Mouse (Mus musculus) heart, adult 2 months (tissue): ENCODE data around the gene Usp54.

Source experiments
- CTCF ChIP-seq: fragments of 200-600 bp; IDR thresholded peaks from 2 replicates; pipeline ENCODE4 v1.8.1; 2022; ENCODE audit warnings: antibody characterized with exemption, mild to moderate bottlenecking, moderate library complexity
- EP300 ChIP-seq: fragments of 200-500 bp; IDR thresholded peaks from 2 replicates; pipeline ENCODE4 v1.6.1; 2011; ENCODE audit warnings: low read depth, low read length, control low read depth; ENCODE audit not compliant: insufficient read depth
- POLR2A ChIP-seq: fragments of 200-500 bp; IDR thresholded peaks from 2 replicates; pipeline ENCODE4 v1.6.1; 2011; ENCODE audit warnings: mild to moderate bottlenecking, low read depth, low read length, control low read depth; ENCODE audit not compliant: insufficient read depth

- no peak for TF ChIP-seq POLR2A
- no peak for TF ChIP-seq CTCF
- TF ChIP-seq EP300: no peak
Observed at GRCm38 (mm10) chr14:20677906-20678305, 37.0 kb upstream of the Usp54 start.
